Mouse (Mus musculus): ENCODE measurements around the gene B3galt4. TPM values are rescaled to one million over a fixed set of nuclear protein-coding genes. Genes with fewer than 3 reads are reported as not detected.
A peak's percentile ranks its signal among the peaks of the same experiment; 100 is the strongest.

The B3galt4 gene
- total and polyA plus RNA-seq, 3 experiments: 2.2 to 2.9 TPM; not detected in 1

GRCm38 (mm10) chr17:33918293-33919203, 32.7 kb downstream of the B3galt4 start:
- H3K27me3 ChIP-seq (ENCODE audit: control insufficient read depth in 1 of 2, insufficient read depth in 2 of 2, low read length in 2 of 2): no peaks in the 10 kb centered on the region
- H3K4me3 ChIP-seq (ENCODE audit: control insufficient read depth in 1 of 2, insufficient read depth in 1 of 2, low read depth in 2 of 2, low read length in 2 of 2): peak overlapping the region; percentile 77 to 81
- peak overlapping the region; percentile 73 for H3K9ac ChIP-seq (ENCODE audit: control insufficient read depth, low read depth, low read length, poor library complexity, severe bottlenecking)
- peaks cover 10% of the 10 kb centered on the region for H3K79me2 ChIP-seq (ENCODE audit: control insufficient read depth, insufficient read depth, low read length, poor library complexity)
- TF ChIP-seq TBP (IDR thresholded peaks at IDR 0.05; ENCODE audit: low read depth, low read length) (peak; percentile 4; the same call in 1 of the 2 replicates), CHD2 (IDR thresholded peaks at IDR 0.05; ENCODE audit: low read length) (no peak)
- DNase-seq (ENCODE audit: low read depth, low spot score): peak; percentile 51
- peaks cover 0 to 12% of the 10 kb centered on the region in 2 experiments; a peak in 3 of 4 replicates for H3K36me3 ChIP-seq (ENCODE audit: control insufficient read depth in 1 of 2, insufficient read depth in 2 of 2, low read length in 2 of 2)
- peaks cover 4 to 22% of the 10 kb centered on the region in 2 experiments; a peak in 3 of 4 replicates for H3K4me1 ChIP-seq (ENCODE audit: control insufficient read depth in 1 of 2, insufficient read depth in 2 of 2, low read length in 2 of 2)
- peak overlapping the region; percentile 66 for H3K27ac ChIP-seq (ENCODE audit: control insufficient read depth, low read depth, low read length)
- no peaks in the 10 kb centered on the region for H3K9me3 ChIP-seq (replicated peaks; ENCODE audit: insufficient read depth, low read length)

- Histone ChIP-seq H3K4me1 (ENCODE audit: control insufficient read depth in 1 of 2, insufficient read depth in 2 of 2, low read length in 2 of 2) (peaks cover 4 to 21% of the 10 kb centered on the region in 2 experiments; a peak in 3 of 4 replicates), H3K4me3 (ENCODE audit: control insufficient read depth in 1 of 2, insufficient read depth in 1 of 2, low read depth in 2 of 2, low read length in 2 of 2) (no peak overlapping the region), H3K9me3 (replicated peaks; ENCODE audit: insufficient read depth, low read length) (no peaks in the 10 kb centered on the region), H3K27me3 (ENCODE audit: control insufficient read depth in 1 of 2, insufficient read depth in 2 of 2, low read length in 2 of 2) (no peaks in the 10 kb centered on the region), H3K79me2 (ENCODE audit: control insufficient read depth, insufficient read depth, low read length, poor library complexity) (peaks cover 13% of the 10 kb centered on the region), H3K9ac (ENCODE audit: control insufficient read depth, low read depth, low read length, poor library complexity, severe bottlenecking) (no peak overlapping the region), H3K27ac (ENCODE audit: control insufficient read depth, low read depth, low read length) (no peak overlapping the region), H3K36me3 (ENCODE audit: control insufficient read depth in 1 of 2, insufficient read depth in 2 of 2, low read length in 2 of 2) (peaks cover 0 to 12% of the 10 kb centered on the region in 2 experiments)
- no peak for TF ChIP-seq ZC3H11A (IDR thresholded peaks at IDR 0.05; ENCODE audit: low read depth, low read length)
- no peak for TF ChIP-seq RCOR1 (IDR thresholded peaks at IDR 0.05; ENCODE audit: low read depth, low read length)
- no peak for TF ChIP-seq UBTF (IDR thresholded peaks at IDR 0.05; ENCODE audit: borderline replicate concordance, insufficient read depth, low read depth, low read length)
- no peak for TF ChIP-seq CTCF (IDR thresholded peaks at IDR 0.05 in 2 of 3, conservative IDR thresholded peaks at IDR 0.05 in 1 of 3; ENCODE audit: control insufficient read depth in 1 of 3, insufficient read depth in 1 of 3, low read depth in 2 of 3, low read length in 3 of 3, poor library complexity in 1 of 3, severe bottlenecking in 1 of 3)
- no peak for TF ChIP-seq HCFC1 (IDR thresholded peaks at IDR 0.05; ENCODE audit: low read depth, low read length)
- no peak for TF ChIP-seq CHD2 (IDR thresholded peaks at IDR 0.05; ENCODE audit: low read length)
- no peak for TF ChIP-seq MAX (IDR thresholded peaks at IDR 0.05; ENCODE audit: low read length)
- no peak for TF ChIP-seq MAFK (IDR thresholded peaks at IDR 0.05; ENCODE audit: borderline replicate concordance, low read depth, low read length)
- no peak for TF ChIP-seq GATA1 (IDR thresholded peaks at IDR 0.05; ENCODE audit: low read depth, low read length)
- no peak for TF ChIP-seq MAZ (IDR thresholded peaks at IDR 0.05; ENCODE audit: low read depth, low read length)
- TF ChIP-seq E2F4 (IDR thresholded peaks at IDR 0.05; ENCODE audit: borderline replicate concordance, low read depth, low read length): no peak
- TF ChIP-seq POLR2A (IDR thresholded peaks at IDR 0.05; ENCODE audit: control insufficient read depth in 1 of 2, insufficient read depth in 1 of 2, low read depth in 1 of 2, low read length in 2 of 2, poor library complexity in 1 of 2): no peak
- no peak for TF ChIP-seq ELF1 (IDR thresholded peaks at IDR 0.05; ENCODE audit: low read depth, low read length)
- no peak for TF ChIP-seq RAD21 (IDR thresholded peaks at IDR 0.05; ENCODE audit: low read depth, low read length)
- TF ChIP-seq NRF1 (IDR thresholded peaks at IDR 0.05; ENCODE audit: insufficient read depth, low read depth, low read length, poor library complexity, severe bottlenecking): no peak
- DNase-seq (ENCODE audit: low read depth, low spot score): no peak
Observed at GRCm38 (mm10) chr17:33917656-33918292, 33.5 kb downstream of the B3galt4 start.
